Mouse (Mus musculus): ENCODE measurements at regions not wholly inside any gene's neighbourhood (a gene's known extent, or its start where the extent isn't known, plus 50 kb on each side); places are given as distances from the start of the nearest gene placed in this dataset.
"Not testable (repeated sequence)": the region's sequence is repeated elsewhere in the genome, so short reads cannot be mapped to it uniquely, and the experiment has no call there.

- Histone ChIP-seq H3K9me3 (replicated peaks; ENCODE audit: control insufficient read depth, low read length) (no peaks in the 10 kb centered on the region), H3K27me3 (ENCODE audit: control insufficient read depth, insufficient read depth, low read length) (no peaks in the 10 kb centered on the region), H3K4me3 (ENCODE audit: low read depth, low read length) (no peak overlapping the region), H3K27ac (ENCODE audit: low read depth) (no peak overlapping the region), H3K9ac (replicated peaks; ENCODE audit: low read depth, low read length) (no peak overlapping the region), H3K36me3 (replicated peaks; ENCODE audit: control insufficient read depth, insufficient read depth, low read length) (no peaks in the 10 kb centered on the region), H3K4me1 (ENCODE audit: control insufficient read depth, insufficient read depth) (no peaks in the 10 kb centered on the region), H3K4me2 (ENCODE audit: low read depth, low read length) (no peak overlapping the region)
- TF ChIP-seq EP300 (IDR thresholded peaks at IDR 0.05; ENCODE audit: low read depth) (no peak), CTCF (IDR thresholded peaks at IDR 0.05; ENCODE audit: low read depth) (no peak)
- no peak for ATAC-seq (ENCODE audit: insufficient read depth, low read depth)
- no peak for DNase-seq (ENCODE audit: low spot score)
- WGBS: 72% methylated on average over 9 of the region's 9 CpGs
Observed at GRCm38 (mm10) chr4:23050701-23051317, 562.6 kb upstream of the Pou3f2 start.

GRCm38 (mm10) chr4:23037784-23038183, 549.6 kb upstream of the Pou3f2 start:
- Histone ChIP-seq H3K9ac (replicated peaks; ENCODE audit: low read depth, low read length) (no peak overlapping the region), H3K36me3 (replicated peaks; ENCODE audit: control insufficient read depth, insufficient read depth, low read length) (no peaks in the 10 kb centered on the region), H3K27me3 (ENCODE audit: control insufficient read depth, insufficient read depth, low read length) (no peaks in the 10 kb centered on the region), H3K4me1 (ENCODE audit: control insufficient read depth, insufficient read depth) (no peaks in the 10 kb centered on the region), H3K9me3 (replicated peaks; ENCODE audit: control insufficient read depth, low read length) (no peaks in the 10 kb centered on the region), H3K4me3 (ENCODE audit: low read depth, low read length) (no peak overlapping the region), H3K27ac (ENCODE audit: low read depth) (no peak overlapping the region), H3K4me2 (ENCODE audit: low read depth, low read length) (no peak overlapping the region)
- DNase-seq (ENCODE audit: low spot score): no peak
- 67% methylated on average over 6 of the region's 6 CpGs for WGBS
- ATAC-seq (ENCODE audit: insufficient read depth, low read depth): no peak
- no peak for TF ChIP-seq CTCF (IDR thresholded peaks at IDR 0.05; ENCODE audit: low read depth)
- TF ChIP-seq EP300 (IDR thresholded peaks at IDR 0.05; ENCODE audit: low read depth): no peak

- Histone ChIP-seq H3K4me1 (ENCODE audit: control insufficient read depth, insufficient read depth) (no peaks in the 10 kb centered on the region), H3K27me3 (ENCODE audit: control insufficient read depth, insufficient read depth, low read length) (no peaks in the 10 kb centered on the region), H3K9ac (replicated peaks; ENCODE audit: low read depth, low read length) (no peak overlapping the region), H3K4me3 (ENCODE audit: low read depth, low read length) (no peak overlapping the region), H3K27ac (ENCODE audit: low read depth) (no peak overlapping the region), H3K36me3 (replicated peaks; ENCODE audit: control insufficient read depth, insufficient read depth, low read length) (no peaks in the 10 kb centered on the region), H3K9me3 (replicated peaks; ENCODE audit: control insufficient read depth, low read length) (no peaks in the 10 kb centered on the region; the same call in 1 of the 2 replicates), H3K4me2 (ENCODE audit: low read depth, low read length) (no peak overlapping the region)
- DNase-seq (ENCODE audit: low spot score): no peak
- no peak for TF ChIP-seq EP300 (IDR thresholded peaks at IDR 0.05; ENCODE audit: low read depth)
- no peak for TF ChIP-seq CTCF (IDR thresholded peaks at IDR 0.05; ENCODE audit: low read depth)
- WGBS: 75% methylated on average over 2 of the region's 2 CpGs
- ATAC-seq (ENCODE audit: insufficient read depth, low read depth): no peak
Observed at GRCm38 (mm10) chr4:23031271-23031670, 543.1 kb upstream of the Pou3f2 start.

GRCm38 (mm10) chr4:23022177-23022576, 534.0 kb upstream of the Pou3f2 start:
- Histone ChIP-seq H3K36me3 (replicated peaks; ENCODE audit: control insufficient read depth, insufficient read depth, low read length) (no peaks in the 10 kb centered on the region), H3K9me3 (replicated peaks; ENCODE audit: control insufficient read depth, low read length) (no peaks in the 10 kb centered on the region), H3K27ac (ENCODE audit: low read depth) (no peak overlapping the region), H3K27me3 (ENCODE audit: control insufficient read depth, insufficient read depth, low read length) (no peaks in the 10 kb centered on the region), H3K4me3 (ENCODE audit: low read depth, low read length) (no peak overlapping the region), H3K4me1 (ENCODE audit: control insufficient read depth, insufficient read depth) (no peaks in the 10 kb centered on the region), H3K4me2 (ENCODE audit: low read depth, low read length) (no peak overlapping the region), H3K9ac (replicated peaks; ENCODE audit: low read depth, low read length) (no peak overlapping the region)
- DNase-seq (ENCODE audit: low spot score) (no peak), ATAC-seq (ENCODE audit: insufficient read depth, low read depth) (no peak)
- TF ChIP-seq EP300 (IDR thresholded peaks at IDR 0.05; ENCODE audit: low read depth) (no peak), CTCF (IDR thresholded peaks at IDR 0.05; ENCODE audit: low read depth) (no peak)
- 21% methylated on average over 2 of the region's 2 CpGs for WGBS

- no peaks in the 10 kb centered on the region for H3K4me1 ChIP-seq (ENCODE audit: control insufficient read depth, insufficient read depth)
- H3K4me3 ChIP-seq (ENCODE audit: low read depth, low read length): no peak overlapping the region
- DNase-seq (ENCODE audit: low spot score) (no peak), ATAC-seq (ENCODE audit: insufficient read depth, low read depth) (no peak)
- no peak overlapping the region for H3K27ac ChIP-seq (ENCODE audit: low read depth)
- 36% methylated on average over 2 of the region's 2 CpGs for WGBS
- H3K27me3 ChIP-seq (ENCODE audit: control insufficient read depth, insufficient read depth, low read length): no peaks in the 10 kb centered on the region
- TF ChIP-seq CTCF (IDR thresholded peaks at IDR 0.05; ENCODE audit: low read depth) (no peak), EP300 (IDR thresholded peaks at IDR 0.05; ENCODE audit: low read depth) (no peak)
- H3K9ac ChIP-seq (replicated peaks; ENCODE audit: low read depth, low read length): no peak overlapping the region
- no peak overlapping the region for H3K4me2 ChIP-seq (ENCODE audit: low read depth, low read length)
- no peaks in the 10 kb centered on the region for H3K9me3 ChIP-seq (replicated peaks; ENCODE audit: control insufficient read depth, low read length)
- H3K36me3 ChIP-seq (replicated peaks; ENCODE audit: control insufficient read depth, insufficient read depth, low read length): no peaks in the 10 kb centered on the region
Observed at GRCm38 (mm10) chr4:23010346-23010745, 522.2 kb upstream of the Pou3f2 start.

- not testable (repeated sequence) for H3K9ac ChIP-seq (replicated peaks; ENCODE audit: low read depth, low read length); DNase-seq (ENCODE audit: low spot score); H3K4me2 ChIP-seq (ENCODE audit: low read depth, low read length); H3K27me3 ChIP-seq (ENCODE audit: control insufficient read depth, insufficient read depth, low read length); H3K9me3 ChIP-seq (replicated peaks; ENCODE audit: control insufficient read depth, low read length); ATAC-seq (ENCODE audit: insufficient read depth, low read depth); H3K4me3 ChIP-seq (ENCODE audit: low read depth, low read length); H3K27ac ChIP-seq (ENCODE audit: low read depth); H3K4me1 ChIP-seq (ENCODE audit: control insufficient read depth, insufficient read depth); H3K36me3 ChIP-seq (replicated peaks; ENCODE audit: control insufficient read depth, insufficient read depth, low read length)
- 45% methylated on average over 3 of the region's 3 CpGs for WGBS
Observed at GRCm38 (mm10) chr4:23009196-23009595, 521.0 kb upstream of the Pou3f2 start.
